Mouse (Mus musculus) kidney, adult 11 months (tissue): ENCODE results near the gene Tmem120b.
A peak's percentile ranks its signal among the peaks of the same experiment; 100 is the strongest.

Experiments used
- DNase-seq: peaks from one replicate; pipeline ENCODE4 v3.0.0; 2022

Gene Tmem120b

DNA sequence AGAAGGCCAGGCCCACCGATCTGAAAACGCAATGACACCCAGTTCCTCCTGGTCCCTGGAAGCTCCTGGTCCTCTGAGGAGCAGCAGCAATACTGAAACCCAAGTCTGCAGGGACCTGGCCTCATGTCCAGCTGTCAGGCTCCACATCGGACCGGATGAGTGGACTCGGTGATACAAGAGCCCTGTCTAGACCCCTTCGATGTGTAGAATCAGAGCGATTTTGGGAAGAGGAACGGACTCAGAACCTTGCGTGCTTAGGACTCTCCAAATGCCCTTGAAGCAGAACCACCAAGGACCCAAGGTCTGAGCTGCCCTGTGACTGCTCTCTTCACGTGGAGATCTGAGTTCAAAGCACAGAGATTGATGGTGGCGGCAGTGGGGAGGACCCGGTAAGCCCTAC is at the start of gene Tmem120b:
Tmem120b (plus strand) TSS at position 301 of the 400 bp plus-strand sequence.
- no peak for DNase-seq

DNA sequence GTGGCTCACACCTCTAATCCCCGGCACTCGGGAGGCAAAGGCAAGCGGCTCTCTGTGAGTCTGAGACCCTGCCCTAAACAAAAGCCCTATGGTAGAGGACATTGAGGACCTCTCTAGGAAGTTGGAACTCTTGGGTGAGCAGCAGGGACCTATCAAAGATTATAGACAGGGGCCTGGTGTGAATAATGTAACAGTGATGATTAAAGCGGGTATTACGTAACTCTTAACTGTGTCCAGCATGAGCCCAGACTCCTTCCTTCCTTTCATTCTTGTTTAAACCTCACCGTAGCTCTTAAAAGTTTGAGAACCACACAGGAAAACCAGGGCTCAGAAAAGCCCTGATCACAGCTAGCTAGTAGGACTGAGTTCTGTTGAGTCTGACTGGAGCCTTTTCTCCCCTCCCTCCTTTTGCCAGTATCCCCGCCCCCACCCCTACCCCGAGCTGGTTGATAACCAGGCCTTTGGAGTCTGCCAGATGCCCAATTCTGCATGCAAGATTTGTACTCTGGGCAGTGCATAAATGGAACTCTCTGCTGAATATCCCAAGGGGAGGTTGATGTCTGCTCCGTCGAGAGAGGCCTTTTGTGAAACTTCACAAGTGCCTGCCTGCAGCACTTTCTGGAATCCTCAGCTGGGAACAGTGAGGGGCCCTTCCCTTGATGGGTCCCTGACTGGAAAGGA is 48.7 kb upstream of the Tmem120b start:
- no peak for DNase-seq

DNA sequence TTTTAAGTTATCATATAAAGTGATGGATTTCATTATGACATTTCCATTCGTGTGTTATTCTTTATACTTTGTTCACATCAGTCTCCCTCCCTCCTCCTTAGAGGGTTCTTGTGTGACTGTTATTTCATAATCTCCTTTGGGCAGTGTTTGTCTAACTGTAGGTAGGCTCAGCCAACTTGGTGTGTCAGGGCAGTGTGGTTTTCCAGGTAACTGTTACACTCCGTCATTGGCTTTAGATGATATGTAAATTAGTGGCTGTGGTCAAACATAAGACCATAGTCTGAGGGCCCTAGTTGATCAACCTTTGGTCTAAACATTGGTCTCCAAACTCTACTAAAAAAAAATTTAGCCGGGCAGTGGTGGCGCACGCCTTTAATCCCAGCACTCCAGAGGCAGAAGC is 47.8 kb upstream of the Tmem120b start:
- no peak for DNase-seq

DNA sequence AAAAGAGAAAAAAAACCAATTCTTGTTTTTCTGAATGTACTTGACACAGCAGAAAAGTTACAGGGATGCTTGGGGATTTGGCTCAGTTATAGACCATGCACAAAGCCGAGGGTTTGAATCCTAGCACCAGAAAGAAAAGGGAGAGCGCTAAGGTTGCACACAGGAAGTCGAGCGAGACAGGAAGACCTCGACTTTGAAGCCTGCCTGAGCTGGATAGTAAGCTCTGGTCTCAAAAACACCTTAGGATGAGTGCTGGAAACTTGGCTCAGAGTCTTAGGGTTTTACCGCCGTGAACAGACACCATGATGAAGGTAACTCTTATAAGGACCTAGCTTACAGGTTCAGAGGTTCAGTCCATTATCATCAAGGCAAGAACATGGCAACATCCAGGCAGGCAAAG is 46.8 kb upstream of the Tmem120b start:
- DNase-seq, result no peak

DNA sequence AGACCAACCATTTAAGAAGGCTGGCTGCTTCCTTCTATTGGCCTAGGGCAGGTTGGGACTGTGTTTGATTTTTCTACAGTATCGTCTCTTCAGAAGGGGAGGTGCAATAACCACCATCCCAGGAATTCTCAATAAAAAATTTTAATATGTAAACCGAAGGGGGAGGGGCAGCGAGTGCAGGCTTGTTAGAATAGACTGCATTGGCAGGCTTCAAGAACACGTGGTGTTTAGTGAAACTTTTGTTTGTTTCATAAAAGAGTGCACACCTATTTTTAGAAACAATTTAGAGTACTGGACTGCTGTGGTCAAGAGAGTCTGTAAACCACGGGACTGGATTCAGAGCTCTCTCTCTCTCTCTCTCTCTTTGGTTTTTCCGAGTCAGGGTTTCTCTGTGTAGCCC is 45.2 kb upstream of the Tmem120b start:
- DNase-seq, result peak; percentile 57

DNA sequence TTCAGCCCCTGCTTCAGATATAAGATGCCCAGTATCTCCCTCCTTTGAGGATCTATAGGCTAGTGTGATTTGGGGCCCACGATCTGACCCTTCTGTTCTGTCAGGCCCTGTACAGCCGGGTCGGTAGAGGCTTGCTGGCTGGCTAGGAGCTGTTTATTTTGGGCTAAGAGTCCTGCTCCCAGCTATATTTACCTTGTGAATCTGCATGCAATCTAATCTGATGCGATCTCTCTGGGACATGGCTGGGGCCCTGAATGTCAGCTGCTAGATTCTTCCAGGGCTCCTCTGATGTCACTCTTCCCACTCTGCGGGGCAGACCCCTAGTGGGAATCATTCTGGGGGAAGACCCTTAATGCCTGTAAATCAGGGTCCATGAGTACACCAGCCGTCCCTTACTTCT is 43.9 kb upstream of the Tmem120b start:
- DNase-seq, result no peak

DNA sequence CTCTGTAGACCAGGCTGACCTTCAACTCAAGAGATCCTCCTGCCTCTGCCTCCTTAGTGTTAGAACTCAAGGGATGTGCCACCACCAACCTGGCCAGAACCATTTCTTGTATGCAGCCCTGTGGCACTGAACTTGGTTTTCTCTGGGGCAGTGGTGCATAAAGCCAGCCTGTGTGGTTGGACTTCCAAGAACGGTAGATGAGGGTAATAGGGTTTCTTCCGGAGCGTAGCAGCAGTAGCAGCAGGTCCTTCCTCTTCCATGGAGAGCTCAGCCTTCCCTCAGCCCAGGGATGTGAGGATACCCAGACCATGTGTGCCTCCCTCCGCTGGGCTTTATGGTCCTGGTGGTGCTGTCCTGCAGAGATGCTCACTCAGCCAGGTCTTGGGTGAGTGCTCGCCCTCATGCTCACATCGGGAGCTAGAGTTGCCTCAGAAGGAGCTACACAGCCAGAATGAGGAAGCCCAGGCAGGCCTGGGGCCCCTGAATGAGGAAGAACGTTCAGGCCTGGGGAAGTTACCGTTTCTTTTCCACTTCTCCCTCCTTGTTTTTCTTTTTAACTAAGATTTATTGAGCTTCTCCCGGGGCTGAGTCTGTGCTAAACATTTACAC is 43.1 kb upstream of the Tmem120b start:
- no peak for DNase-seq

DNA sequence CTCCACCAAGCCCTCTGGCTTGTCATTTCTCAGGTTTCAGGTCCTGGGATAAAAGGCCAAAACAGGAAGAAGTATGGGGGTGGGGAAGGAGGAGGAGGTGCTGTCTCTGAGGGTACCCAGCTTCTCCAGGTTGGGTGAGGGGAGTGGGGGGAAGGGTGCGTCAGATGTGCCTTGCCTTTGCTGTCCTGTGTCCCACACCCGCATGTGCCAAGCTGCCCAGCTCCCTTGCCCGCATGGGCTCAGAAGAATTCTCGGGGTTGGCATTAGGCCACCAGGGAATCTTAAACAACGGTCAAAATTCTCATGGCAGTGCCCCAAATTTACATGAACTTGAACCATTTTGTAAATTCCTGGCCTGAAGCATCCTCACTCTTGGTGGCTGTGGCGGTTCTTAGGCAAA is 41.8 kb upstream of the Tmem120b start:
- DNase-seq, result peak; percentile 67

DNA sequence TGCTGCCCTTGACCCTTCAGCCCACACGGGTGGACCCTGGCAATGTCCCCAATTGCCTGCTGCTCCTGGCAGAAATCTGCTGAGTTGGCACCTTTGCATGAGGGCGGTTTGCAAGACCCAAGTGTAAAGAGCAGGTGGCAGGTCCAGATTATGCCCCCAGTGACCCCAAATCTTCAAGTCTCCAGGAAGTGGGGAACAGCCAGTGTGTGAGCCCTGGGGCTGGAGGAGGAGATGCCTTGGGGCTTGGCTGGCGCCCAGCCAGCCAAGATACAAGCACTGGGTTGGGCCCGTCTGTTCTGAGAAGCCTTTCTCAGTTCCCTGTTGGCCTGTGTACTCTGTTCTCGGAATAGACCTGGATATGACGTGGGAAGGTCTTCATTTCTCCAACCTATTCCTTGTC is 40.8 kb upstream of the Tmem120b start:
- peak; percentile 70 for DNase-seq

DNA sequence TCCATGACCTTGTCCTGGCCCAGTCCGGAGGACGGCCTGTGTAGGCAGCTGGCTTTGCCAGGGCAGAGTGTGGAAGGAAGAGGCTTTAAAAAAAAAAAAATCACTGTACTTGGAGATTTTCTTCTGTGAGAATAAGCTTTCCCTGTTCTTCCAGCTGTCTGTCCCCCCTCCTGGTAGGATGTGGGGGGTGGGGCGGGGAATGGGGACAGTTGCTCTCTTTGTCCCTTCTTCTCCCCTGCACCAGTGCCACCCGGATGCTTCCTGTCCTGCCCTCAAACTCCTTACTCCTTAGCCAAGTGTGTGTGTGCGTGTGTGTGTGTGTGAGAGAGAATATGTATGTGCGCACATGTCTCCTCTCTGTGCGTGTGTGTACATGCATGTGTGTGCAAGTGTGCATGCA is 38.5 kb upstream of the Tmem120b start:
- DNase-seq, result no peak

DNA sequence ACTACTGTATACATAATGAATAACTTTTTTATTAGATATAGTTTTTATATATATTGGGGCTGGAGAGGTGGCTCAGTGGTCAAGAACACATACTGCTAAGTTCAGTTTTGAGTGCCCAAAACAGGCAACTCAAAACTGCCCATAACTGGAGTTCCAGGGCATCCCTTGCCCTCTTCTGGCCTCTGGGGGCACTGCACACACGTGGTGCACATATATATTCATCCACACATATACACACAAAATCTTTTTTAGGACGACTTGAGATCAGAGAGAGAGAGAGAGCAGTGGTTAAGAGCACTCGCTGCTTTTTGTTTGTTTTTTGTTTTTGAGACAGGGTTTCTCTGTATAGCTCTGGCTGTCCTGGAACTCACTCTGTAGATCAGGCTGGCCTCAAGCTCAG is 36.9 kb upstream of the Tmem120b start:
- DNase-seq, result no peak

DNA sequence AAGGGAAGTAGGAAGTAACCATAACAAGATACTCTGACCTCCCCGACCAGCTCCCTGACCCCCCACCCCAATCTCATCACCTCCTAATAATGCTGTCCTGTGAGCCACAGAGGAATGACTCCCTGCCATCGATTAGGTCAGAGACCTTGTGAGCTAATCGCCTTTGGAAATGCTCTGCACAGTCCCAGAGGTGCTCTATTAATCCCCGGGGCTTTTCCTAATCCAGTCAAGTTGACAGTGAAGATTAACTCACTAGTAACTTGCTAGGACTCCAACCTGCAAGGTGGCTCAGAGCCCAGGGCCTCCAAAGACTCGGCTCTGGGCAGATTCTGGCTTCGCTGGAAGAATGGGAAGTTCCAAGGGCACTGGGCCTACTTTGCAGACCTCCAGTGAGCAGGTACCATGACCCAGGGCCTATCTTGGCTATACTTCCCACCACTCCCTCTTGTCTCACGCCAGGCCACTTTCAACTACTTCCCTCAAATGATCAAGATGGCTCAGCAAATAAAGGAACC is 34.5 kb upstream of the Tmem120b start:
- DNase-seq, result peak; percentile 51

DNA sequence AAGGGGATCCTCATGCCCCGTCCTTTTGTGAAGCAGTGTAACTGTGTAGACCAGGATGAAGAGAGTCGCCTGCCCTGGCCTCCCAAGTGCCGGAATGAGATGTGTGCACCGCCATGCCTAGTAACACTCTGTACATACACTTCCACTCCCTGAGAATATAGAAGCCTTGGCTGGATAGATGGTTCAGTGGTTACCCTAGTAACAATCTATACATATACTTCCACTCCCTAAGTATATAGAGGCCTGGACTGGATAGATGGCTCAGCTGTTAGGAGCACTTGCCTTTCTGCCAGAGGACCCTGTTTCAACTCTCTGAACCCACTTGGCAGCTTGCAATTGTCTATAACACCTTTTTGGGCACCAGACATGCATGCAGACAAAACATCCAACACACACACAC is 33.1 kb upstream of the Tmem120b start:
- DNase-seq, result no peak

DNA sequence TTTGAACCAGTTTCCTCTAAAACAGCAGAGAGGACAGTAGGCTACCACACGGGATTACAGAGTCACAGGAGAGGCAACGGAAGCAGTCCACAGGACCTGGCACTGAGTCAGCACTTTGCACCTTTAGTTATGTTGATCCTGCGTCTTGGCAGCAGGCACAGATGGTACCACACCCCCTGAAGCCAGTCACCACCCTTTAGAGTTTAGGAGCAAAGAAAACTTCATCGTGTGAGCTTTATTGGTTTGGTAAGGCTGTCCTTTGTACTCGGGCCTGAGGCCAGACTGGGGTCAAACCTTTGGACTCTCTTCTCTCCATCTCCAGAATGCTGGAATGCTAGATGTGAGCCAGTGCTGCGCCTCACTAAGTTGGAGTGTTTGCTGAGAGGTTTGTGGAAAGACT is 32.7 kb upstream of the Tmem120b start:
- peak; percentile 95 for DNase-seq

DNA sequence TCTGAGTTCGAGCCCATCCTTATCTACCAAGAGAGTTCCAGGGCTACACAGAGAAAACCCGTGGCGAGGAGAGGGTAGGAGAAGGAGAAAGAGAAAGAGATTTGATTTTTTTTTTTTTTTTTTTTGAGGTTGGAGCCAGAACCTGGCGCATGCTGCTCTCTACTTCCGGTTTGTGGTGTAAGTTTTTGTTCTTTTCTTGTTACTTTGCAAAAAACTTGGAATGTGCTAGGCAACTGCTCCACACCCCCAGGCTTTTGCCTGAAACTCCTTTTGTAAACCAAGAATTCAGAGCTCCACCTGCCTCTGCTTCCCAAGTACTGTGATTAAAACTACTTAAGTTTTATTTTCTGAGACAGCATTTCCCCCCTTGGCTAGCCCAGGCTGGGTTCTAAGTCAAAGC is 30.1 kb upstream of the Tmem120b start:
- no peak for DNase-seq

DNA sequence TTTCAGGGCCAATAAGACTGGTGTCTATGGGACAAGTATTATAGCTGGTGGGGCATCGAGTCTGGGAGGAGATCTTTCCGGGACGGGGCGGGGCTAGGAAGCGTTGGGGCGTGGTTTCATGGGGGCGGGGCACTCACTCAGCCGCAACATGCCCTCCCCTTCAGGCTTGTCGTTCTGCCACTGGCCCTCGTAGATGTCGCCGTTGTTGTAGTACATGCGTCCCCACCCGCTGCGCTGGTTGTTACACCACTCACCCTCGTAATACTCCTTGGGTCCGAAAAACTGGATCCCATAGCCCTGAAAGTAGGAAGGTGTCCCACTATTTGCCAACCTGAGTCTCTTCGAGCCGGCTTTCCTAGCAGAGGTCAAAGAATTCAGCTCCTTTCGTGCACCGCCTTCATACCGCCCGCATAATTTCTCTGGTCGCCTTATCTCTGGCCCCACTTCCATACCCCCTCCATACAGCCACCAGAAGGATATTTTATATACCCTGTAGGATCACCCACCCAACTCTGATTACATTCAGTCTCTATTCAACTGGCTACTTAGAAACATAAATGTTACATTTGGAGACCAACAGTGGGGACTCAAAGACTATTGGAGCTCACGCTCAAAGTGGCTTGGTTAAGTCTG is 29.0 kb upstream of the Tmem120b start:
- DNase-seq, result peak; percentile 81

DNA sequence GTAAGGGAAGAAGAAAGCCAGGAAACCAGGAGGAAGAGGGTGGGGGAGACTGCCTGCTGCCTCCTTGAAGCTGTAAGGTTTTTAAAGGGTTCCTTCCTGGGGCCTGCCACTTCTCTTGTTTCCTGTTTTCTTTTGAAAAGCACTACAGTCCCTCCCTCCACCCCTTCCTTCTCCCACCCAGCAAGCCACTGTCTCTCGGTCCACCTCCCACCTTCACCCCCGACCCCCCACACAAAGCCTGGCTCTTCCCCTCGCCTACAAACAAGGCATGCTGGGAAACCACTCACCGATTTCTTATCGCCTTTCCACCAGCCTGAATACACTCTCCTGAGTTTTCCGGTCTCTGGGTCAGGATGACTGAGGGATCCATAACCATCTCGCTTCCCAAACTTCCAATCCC is 27.4 kb upstream of the Tmem120b start:
- DNase-seq, result no peak

DNA sequence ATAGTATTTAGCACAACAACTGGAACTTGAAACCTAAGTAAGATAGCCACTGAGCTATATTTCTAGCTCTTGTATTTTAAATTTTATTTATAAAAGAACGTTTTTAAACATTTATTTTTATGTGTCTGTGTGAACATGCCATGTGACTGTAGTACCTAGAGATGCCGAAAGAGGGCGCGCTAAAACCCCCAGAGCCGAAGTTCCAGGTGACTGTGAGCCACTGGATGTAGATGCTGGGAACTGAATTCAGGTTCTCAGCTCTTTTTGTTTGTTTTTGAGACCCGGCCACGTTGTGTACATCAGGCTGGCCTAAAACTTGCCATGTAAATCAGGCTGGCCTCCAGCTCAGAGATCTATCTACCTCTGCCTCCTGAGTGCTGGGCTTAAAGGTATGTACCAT is 24.4 kb upstream of the Tmem120b start:
- no peak for DNase-seq

DNA sequence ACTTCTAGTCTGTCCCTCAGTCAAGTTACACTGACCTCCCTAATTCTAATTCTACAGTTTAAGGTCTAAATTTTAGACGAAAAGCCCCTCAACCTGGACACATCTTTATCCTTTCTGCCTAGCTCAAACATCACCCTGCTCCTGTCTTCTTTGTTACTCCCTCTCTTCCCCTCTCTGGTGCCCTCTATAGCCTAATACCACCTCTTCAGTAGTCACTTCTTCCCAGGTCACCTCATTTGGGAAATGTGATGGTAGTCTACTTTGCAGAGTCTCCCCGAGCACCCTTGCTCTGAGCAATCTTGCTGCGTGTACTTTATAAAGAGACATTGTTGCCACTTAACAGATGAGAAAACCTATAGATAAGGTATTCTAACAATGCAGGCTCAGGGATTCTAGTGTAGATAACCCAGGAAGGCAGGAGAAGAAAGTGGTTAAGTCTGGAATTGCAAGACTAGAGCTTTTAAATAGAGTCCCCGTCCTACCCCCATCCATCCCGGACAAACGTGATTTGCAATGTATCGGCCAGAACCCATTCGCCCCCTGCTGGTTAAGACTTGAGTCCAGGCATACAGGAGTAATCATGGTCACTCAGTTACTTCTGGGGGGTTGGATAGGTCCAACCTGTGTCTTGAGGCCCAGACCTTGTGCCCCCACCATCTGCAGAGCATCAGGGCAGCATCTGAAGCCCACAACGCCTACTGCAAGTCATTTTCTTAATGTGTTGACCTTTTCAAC is 22.5 kb upstream of the Tmem120b start:
- DNase-seq, result peak; percentile 55

DNA sequence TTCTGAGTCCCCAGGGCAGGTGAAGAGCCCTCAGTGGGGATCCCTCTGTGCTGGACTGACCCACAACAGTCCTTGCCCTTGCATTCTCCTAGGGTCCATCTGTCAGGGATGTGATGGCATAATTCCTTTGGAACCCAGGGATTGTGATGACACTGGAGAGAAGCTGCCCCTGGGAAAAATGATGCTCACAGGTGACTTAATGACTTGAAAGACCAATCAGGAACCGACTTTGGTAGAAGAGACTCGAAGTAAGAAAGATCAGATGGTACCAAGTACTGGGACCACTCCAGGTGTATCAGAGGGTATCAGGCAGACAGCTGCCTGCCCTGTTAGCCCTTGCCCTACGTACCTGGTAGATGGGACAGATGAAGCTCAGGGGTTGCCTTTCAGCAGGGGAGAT is 21.3 kb upstream of the Tmem120b start, which contains the start of gene Morn3:
Morn3 (minus strand) TSS at position 101 of the 400 bp plus-strand sequence.
- DNase-seq, result no peak

DNA sequence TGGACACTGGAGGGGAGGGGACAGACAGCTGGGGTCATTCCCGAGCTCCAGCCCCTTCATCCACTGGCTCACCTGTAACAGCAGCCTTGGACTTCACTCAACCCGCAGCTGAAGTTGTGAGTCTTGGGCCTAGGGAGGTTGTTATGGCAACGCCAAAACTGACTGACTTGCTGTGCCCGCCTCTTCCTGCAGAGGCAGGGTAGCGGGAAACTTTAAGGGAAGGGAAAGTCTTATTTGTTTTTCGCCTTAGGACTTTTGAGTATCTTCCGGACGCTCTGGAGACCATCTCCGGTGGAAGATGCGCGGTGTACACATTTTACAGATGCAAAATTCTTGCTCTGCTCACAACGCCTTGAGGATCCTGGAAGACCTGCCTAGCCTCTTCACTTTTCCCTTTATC is 18.9 kb upstream of the Tmem120b start:
- no peak for DNase-seq

DNA sequence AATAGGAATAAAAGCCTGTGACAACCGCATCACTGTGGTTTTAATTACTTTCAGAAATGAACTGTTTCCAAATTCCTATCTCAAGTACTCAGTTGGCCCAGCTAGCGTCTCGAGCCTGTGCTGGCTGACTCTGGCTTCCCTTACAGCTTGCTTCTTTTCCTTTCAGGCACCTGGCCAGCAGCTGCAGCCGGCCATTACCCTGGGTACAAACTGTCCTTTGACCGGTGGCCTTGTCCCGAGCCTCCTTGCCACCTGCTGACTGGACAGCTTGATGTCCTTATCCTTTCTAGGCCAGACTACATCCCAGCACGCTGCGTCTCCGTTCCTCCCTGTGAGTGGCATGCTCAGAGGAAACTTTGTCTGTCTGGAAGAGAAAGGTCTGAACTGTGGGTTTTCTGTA is 17.3 kb upstream of the Tmem120b start:
- DNase-seq, result peak; percentile 67

DNA sequence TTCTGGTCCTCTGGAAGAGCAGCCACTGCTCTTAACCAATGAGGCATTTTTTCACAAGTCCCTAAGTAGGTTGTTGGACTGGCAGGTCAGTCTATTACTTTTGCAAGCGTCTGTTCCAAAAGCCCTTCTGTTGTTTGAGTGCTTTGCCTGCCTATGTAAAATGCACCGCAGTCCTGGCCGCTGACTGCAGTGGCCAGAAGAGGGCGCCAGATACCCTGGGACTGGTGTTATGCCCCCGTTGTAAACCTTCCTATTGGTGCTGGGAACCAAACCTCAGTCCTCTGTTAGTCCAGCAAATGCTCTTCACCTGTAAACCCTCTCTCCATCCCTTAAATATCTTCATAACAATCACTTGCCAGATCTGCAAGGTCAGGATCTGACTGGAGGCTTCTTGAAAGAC is 16.5 kb upstream of the Tmem120b start:
- no peak for DNase-seq
